Mouse (Mus musculus) heart, embryonic 14.5 days (tissue): ENCODE data around the gene Dusp14. TPM values are rescaled to one million over a fixed set of nuclear protein-coding genes. Genes with fewer than 3 reads are reported as not detected.

ENCODE experiments used
- ATAC-seq: fragments of 200-750 bp; cut with Nextera tagmentation; 2 replicates; pipeline ENCODE4 v1.8.0; 2017; ENCODE audit warnings: low read depth, moderate TSS enrichment; ENCODE audit not compliant: insufficient number of reproducible peaks, insufficient read depth, low FRiP score
- H3K27ac ChIP-seq, 2 experiments: fragments of 200-500 bp in 1 of 2; fragments of 300-500 bp in 1 of 2; sonication (generic) in 1 of 2; replicated peaks in 1 of 2; 2 replicates each; pipeline ENCODE4 v1.5.1; 2012 to 2014; ENCODE audit warnings: low read depth in 2 of 2, low read length in 2 of 2, control low read depth in 1 of 2, mild to moderate bottlenecking in 1 of 2, mixed read lengths in 1 of 2; ENCODE audit not compliant: control insufficient read depth in 1 of 2, insufficient read depth in 1 of 2
- H3K27me3 ChIP-seq: fragments of 300-500 bp; sonication (generic); 2 replicates; pipeline ENCODE4 v1.6.1; 2014; ENCODE audit warnings: mild to moderate bottlenecking, low read length, control low read depth; ENCODE audit not compliant: control insufficient read depth, insufficient read depth
- H3K36me3 ChIP-seq: fragments of 300-500 bp; sonication (generic); 2 replicates; pipeline ENCODE4 v1.6.1; 2014; ENCODE audit warnings: mild to moderate bottlenecking, control low read depth, low read length, mixed read lengths; ENCODE audit not compliant: control insufficient read depth, insufficient read depth
- H3K4me1 ChIP-seq, 2 experiments: fragments of 200-500 bp in 1 of 2; fragments of 300-500 bp in 1 of 2; sonication (generic) in 1 of 2; 2 replicates each; pipeline ENCODE4 v1.6.1; 2012 to 2014; ENCODE audit warnings: low read length in 2 of 2, control low read depth in 1 of 2, mixed read lengths in 1 of 2; ENCODE audit not compliant: control insufficient read depth in 2 of 2, insufficient read depth in 2 of 2
- H3K4me2 ChIP-seq: fragments of 300-500 bp; sonication (generic); 2 replicates; pipeline ENCODE4 v1.6.1; 2014; ENCODE audit warnings: mild to moderate bottlenecking, low read length
- H3K4me3 ChIP-seq, 2 experiments: fragments of 200-500 bp in 1 of 2; fragments of 300-500 bp in 1 of 2; sonication (generic) in 1 of 2; 2 replicates each; pipeline ENCODE4 v1.5.1; 2012 to 2014; ENCODE audit warnings: low read length in 2 of 2, mild to moderate bottlenecking in 2 of 2, control low read depth in 1 of 2, low read depth in 1 of 2, moderate library complexity in 1 of 2; ENCODE audit not compliant: control insufficient read depth in 1 of 2, insufficient read depth in 1 of 2
- H3K9ac ChIP-seq: fragments of 300-500 bp; sonication (generic); 2 replicates; pipeline ENCODE4 v1.6.1; 2014; ENCODE audit warnings: mild to moderate bottlenecking, low read length
- H3K9me3 ChIP-seq: fragments of 300-500 bp; sonication (generic); 2 replicates; pipeline ENCODE4 v1.6.1; 2016; ENCODE audit warnings: low read length, control low read depth; ENCODE audit not compliant: control insufficient read depth
- WGBS: fragments of 180-500 bp; shearing (Covaris S2); extraction: QIAGEN DNeasy Blood & Tissue Kit; methylation state at CpG from one replicate; pipeline ENCODE4 v1.1.7; 2014; 5-methylcytosine and 5-hydroxymethylcytosine counted together
- polyA plus RNA-seq: library from polyadenylated mRNA; unstranded; fragments of >200 nt; fragmentation: Nextera tagmentation; extraction: Ambion mirVana; gene quantifications from 2 replicates; pipeline ENCODE4 v1.2.1, GENCODE M21; 2014

Dusp14 gene
- polyA plus RNA-seq, 1 experiment from 2014 or later = 5.0 TPM

DNA sequence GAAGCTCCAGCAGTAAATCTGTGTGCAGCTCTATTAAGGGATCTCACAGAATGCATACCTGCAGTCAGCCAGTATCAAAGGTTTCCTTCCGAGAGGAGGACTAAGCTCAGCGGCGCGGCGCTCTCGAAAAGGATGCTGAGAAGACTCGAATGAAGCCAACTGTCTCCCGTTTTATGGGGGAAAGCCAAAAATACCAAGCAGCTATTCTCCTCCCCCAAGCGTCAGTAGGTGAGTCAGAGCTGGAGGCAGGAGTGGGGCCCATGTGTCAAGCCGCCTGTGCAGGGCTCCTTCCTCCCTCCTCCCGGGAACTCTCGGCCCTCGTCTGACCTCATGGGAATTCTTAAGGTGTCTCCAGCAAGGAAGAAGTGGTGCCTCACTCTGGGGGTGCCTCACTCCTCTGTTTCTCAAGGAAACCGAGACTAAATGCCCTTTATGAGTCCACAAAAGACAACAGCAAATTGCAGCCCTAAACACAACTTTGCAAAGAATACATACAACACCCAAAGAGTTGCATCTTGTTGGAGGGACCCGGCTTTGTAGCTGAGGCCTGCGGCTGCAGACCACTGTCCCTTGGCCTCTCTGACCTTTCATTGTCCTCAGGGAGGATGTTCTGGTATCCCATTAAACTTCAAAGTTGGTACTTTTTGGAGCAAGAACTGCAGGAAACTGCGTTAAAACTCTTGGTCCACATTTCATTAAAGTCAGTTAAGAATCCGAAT lies 2.0 kb downstream of the Dusp14 start:
- H3K4me1 ChIP-seq = peaks cover 19 to 25% of the 10 kb centered on the region in 2 experiments
- H3K4me2 ChIP-seq = peak overlapping the region; percentile 98
- no peak for ATAC-seq
- H3K9ac ChIP-seq = no peak overlapping the region; the same call in 1 of the 2 replicates
- H3K27ac ChIP-seq = no peak overlapping the region
- H3K36me3 ChIP-seq = no peaks in the 10 kb centered on the region
- peak overlapping the region; percentile 0 to 69; a peak in 2 of 4 replicates for H3K4me3 ChIP-seq
- H3K9me3 ChIP-seq = no peaks in the 10 kb centered on the region
- peaks cover 22% of the 10 kb centered on the region for H3K27me3 ChIP-seq
- WGBS = 9% methylated on average over 18 of the region's 18 CpGs

GRCm38 (mm10) chr11:84066071-84066481 lies 3.0 kb downstream of the Dusp14 start:
- peak overlapping the region; percentile 18 for H3K4me2 ChIP-seq
- no peaks in the 10 kb centered on the region for H3K9me3 ChIP-seq
- H3K4me1 ChIP-seq = peaks cover 19 to 25% of the 10 kb centered on the region in 2 experiments
- H3K4me3 ChIP-seq = no peak overlapping the region
- H3K27ac ChIP-seq = no peak overlapping the region
- no peak overlapping the region for H3K9ac ChIP-seq
- no peak for ATAC-seq
- H3K36me3 ChIP-seq = no peaks in the 10 kb centered on the region
- H3K27me3 ChIP-seq = peaks cover 22% of the 10 kb centered on the region
- 6% methylated on average over 11 of the region's 11 CpGs for WGBS

GRCm38 (mm10) chr11:84063631-84064209 lies 5.3 kb downstream of the Dusp14 start:
- Histone ChIP-seq H3K27ac (no peak overlapping the region), H3K4me2 (no peak overlapping the region), H3K27me3 (peaks cover 12% of the 10 kb centered on the region), H3K9ac (no peak overlapping the region), H3K4me1 (peaks cover 17 to 22% of the 10 kb centered on the region in 2 experiments), H3K9me3 (no peaks in the 10 kb centered on the region), H3K4me3 (no peak overlapping the region), H3K36me3 (no peaks in the 10 kb centered on the region)
- 71% methylated on average over 3 of the region's 3 CpGs for WGBS
- ATAC-seq = no peak

DNA sequence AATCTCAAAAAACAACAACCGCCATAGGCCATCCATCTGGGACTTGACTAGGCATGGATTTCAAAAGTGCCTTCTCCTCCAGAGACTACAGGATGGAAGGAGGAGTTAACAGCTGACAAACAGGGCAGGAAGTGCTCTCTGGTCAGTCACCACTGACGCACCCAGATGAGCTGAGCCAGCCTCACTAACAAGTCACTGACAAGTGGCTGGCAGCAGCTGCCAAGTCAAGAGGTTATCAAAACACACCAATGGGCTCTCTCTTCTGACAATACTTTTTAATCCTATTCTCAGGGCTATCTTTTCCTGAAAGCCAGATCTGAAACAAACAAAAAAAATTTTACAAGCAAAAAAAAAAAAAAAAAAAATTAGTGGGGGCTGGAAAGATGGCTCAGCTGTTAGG lies 6.3 kb downstream of the Dusp14 start:
- Histone ChIP-seq H3K4me2 (no peak overlapping the region), H3K4me3 (no peak overlapping the region), H3K4me1 (peaks cover 15 to 22% of the 10 kb centered on the region in 2 experiments), H3K9me3 (no peaks in the 10 kb centered on the region), H3K27me3 (peaks cover 12% of the 10 kb centered on the region), H3K27ac (no peak overlapping the region), H3K9ac (no peak overlapping the region), H3K36me3 (no peaks in the 10 kb centered on the region)
- WGBS = 13% methylated on average over 2 of the region's 2 CpGs
- ATAC-seq = peak; percentile 41; the same call in 1 of the 2 replicates

DNA sequence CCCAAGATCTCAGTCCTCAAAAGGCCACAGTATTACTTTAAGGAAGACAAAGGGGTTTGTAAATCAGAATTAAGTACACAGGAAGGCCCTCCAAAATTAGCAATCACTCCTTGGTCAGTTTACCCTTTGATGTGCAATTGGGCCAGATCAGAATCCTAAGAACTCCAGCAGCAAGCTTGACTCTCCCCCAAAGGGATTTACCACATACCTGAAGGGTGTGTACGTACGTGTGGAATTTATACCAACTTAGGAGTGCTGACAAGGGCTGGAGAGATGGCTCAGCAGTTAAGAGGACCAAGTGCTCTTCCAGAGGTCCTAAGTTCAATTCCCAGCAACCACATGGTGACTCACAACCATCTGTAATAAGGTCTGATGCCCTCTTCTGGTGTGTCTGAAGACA lies 7.2 kb downstream of the Dusp14 start:
- Histone ChIP-seq H3K4me3 (no peak overlapping the region), H3K4me1 (peaks cover 10 to 19% of the 10 kb centered on the region in 2 experiments), H3K9me3 (no peaks in the 10 kb centered on the region), H3K4me2 (no peak overlapping the region), H3K9ac (no peak overlapping the region), H3K36me3 (no peaks in the 10 kb centered on the region), H3K27me3 (peaks cover 8% of the 10 kb centered on the region), H3K27ac (no peak overlapping the region)
- WGBS = 81% methylated on average over 2 of the region's 2 CpGs
- no peak for ATAC-seq

DNA sequence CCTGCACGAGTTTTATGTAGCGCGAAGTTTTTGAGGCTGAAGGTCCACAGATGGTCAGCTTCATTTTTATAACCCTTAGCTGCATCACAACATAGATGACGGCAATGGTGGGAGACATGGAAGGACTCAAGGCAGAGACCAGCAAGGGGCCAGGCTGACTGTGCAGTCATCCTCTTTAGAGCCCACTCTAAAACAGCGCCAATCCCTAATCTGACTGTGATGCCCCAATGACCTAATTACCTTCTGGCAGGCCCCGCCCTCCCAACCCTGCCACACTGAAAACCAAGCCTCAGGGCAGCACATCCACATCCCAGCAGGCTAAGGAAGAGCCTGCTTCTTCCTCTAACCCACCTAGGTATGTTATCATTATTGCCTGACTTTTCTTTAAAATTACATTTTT lies 8.4 kb downstream of the Dusp14 start:
- Histone ChIP-seq H3K27ac (no peak overlapping the region), H3K36me3 (no peaks in the 10 kb centered on the region), H3K9me3 (no peaks in the 10 kb centered on the region), H3K4me2 (no peak overlapping the region), H3K27me3 (no peaks in the 10 kb centered on the region), H3K4me3 (no peak overlapping the region), H3K9ac (no peak overlapping the region), H3K4me1 (peaks cover 6 to 11% of the 10 kb centered on the region in 2 experiments)
- no peak for ATAC-seq
- WGBS = 80% methylated on average over 6 of the region's 6 CpGs

- Histone ChIP-seq H3K4me1 (peaks cover 6 to 11% of the 10 kb centered on the region in 2 experiments), H3K36me3 (no peaks in the 10 kb centered on the region), H3K4me3 (no peak overlapping the region), H3K27ac (no peak overlapping the region), H3K4me2 (no peak overlapping the region), H3K9me3 (no peaks in the 10 kb centered on the region), H3K9ac (no peak overlapping the region), H3K27me3 (no peaks in the 10 kb centered on the region)
- ATAC-seq = no peak
- WGBS = 92% methylated on average over 2 of the region's 2 CpGs
These were observed 9.3 kb downstream of the Dusp14 start for GRCm38 (mm10) chr11:84059784-84060183.
